Mouse (Mus musculus) lung, adult 2 months (tissue): Measurements from ENCODE around the gene Glrx. TPM values are rescaled to one million over a fixed set of nuclear protein-coding genes. Genes with fewer than 3 reads are reported as not detected.
"Not testable (repeated sequence)": the region's sequence is repeated elsewhere in the genome, so short reads cannot be mapped to it uniquely, and the experiment has no call there.

ENCODE experiments used
- DNase-seq: peaks from one replicate; pipeline ENCODE4 v3.0.0; 2022
- H3K4me1 ChIP-seq: fragments of 200-500 bp; 2 replicates; pipeline ENCODE4 v1.6.1; 2011; ENCODE audit warnings: low read length; ENCODE audit not compliant: control insufficient read depth, insufficient read depth
- H3K4me3 ChIP-seq: fragments of 200-500 bp; replicated peaks from 2 replicates; pipeline ENCODE3; 2011; ENCODE audit warnings: low read depth, mild to moderate bottlenecking, control low read depth, low read length; ENCODE audit errors: extremely low read depth
- CTCF ChIP-seq: fragments of 200-500 bp; IDR thresholded peaks from 2 replicates; pipeline ENCODE4 v1.5.1; 2011; ENCODE audit warnings: mild to moderate bottlenecking, low read length, control low read depth; ENCODE audit not compliant: insufficient read depth
- POLR2A ChIP-seq: fragments of 200-500 bp; IDR thresholded peaks from 2 replicates; pipeline ENCODE4 v1.6.1; 2011; ENCODE audit warnings: low read depth, mild to moderate bottlenecking, control low read depth, low read length, borderline replicate concordance; ENCODE audit errors: extremely low read depth
- WGBS: fragments of 180-500 bp; shearing (Covaris S2); methylation state at CpG from one replicate; pipeline ENCODE4 v1.1.7; 2018; 5-methylcytosine and 5-hydroxymethylcytosine counted together
- polyA plus RNA-seq: library from polyadenylated mRNA; depleted of rRNA; stranded (reverse); fragments of >200 nt; gene quantifications from 2 replicates; pipeline ENCODE4 v1.2.3, GENCODE M21; 2012

Glrx gene
- polyA plus RNA-seq, 1 experiment, result 65.9 TPM

DNA sequence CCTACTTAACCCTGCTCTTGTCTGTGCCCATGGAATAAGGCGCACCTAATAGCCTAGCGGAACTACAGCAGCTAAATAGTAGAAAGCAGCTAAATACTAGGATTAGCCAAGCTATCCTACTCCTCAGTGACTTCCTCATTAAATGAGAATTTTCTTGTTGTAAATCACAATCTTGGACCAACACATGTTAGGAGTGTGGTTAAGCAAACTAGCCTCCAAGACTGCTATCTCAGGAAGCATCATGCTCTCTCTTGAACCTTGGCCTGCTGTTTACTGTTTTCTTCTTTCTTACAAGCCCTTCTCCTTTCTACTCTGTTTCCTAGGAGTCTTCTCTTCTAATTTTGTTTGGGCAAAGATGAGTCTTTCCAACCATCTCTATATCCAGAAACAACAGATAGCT is 22.5 kb upstream of the Glrx start:
- no peak overlapping the region for H3K4me3 ChIP-seq
- DNase-seq, result no peak
- WGBS, result 95% methylated on average over 2 of the region's 2 CpGs
- TF ChIP-seq POLR2A, result no peak
- TF ChIP-seq CTCF, result no peak
- no peaks in the 10 kb centered on the region for H3K4me1 ChIP-seq

- DNase-seq, result no peak
- Histone ChIP-seq H3K4me3 (no peak overlapping the region), H3K4me1 (no peaks in the 10 kb centered on the region)
- TF ChIP-seq POLR2A, result no peak
- TF ChIP-seq CTCF, result no peak
- 52% methylated on average over 3 of the region's 3 CpGs for WGBS
Observed at GRCm38 (mm10) chr13:75818486-75818885, 21.2 kb upstream of the Glrx start.

DNA sequence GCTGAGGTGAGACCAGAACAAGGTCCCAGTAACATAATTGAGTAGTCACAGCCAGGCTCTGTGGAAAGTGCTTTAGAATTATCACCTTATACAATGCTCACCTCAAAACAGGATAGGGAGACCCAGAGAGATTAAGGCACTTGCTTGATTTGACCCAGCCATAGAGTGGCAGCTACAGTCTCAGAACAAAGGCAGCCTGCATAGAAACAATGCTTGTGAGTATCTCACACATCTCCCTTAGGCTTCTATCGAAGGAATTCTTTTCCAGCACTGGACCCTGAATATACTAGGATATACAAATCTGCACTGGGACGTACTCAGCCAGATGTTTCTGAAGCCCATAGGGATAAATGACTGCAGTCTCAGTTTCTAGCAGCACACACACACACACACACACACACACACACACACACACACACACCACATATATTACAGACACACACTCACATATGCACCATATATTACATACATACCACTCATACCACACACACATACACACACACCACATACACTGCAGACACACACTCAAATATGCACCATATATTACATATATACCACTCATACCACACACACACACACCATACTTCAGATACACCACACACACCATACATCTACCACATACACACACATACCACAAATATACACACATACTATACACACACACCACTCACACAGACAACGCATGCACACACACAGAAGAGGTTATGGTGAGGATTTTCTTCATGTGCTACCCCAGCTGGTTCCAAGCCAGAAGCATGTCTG is 20.5 kb upstream of the Glrx start:
- no peaks in the 10 kb centered on the region for H3K4me1 ChIP-seq
- DNase-seq, result no peak
- H3K4me3 ChIP-seq, result no peak overlapping the region
- TF ChIP-seq POLR2A, result no peak
- 80% methylated on average over 3 of the region's 3 CpGs for WGBS

GRCm38 (mm10) chr13:75819898-75820297 is 19.8 kb upstream of the Glrx start:
- no peak for TF ChIP-seq CTCF
- TF ChIP-seq POLR2A, result no peak
- DNase-seq, result no peak
- no peaks in the 10 kb centered on the region for H3K4me1 ChIP-seq

DNA sequence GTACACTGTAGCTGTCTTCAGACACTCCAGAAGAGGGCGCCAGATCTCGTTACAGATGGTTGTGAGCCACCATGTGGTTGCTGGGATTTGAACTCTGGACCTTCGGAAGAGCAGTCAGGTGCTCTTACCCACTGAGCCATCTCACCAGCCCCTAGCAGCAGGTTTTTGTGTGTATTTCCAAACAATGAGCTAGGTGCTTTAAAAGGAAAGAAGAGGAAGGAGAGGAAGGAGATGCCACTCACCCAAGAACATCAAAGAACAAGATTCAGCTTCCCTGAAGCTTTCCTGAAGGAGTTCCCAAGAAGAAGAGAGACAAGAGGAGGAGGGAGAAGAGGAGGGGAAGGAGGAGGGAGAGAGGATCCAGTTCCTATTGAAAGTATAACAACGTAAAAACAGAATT is 17.3 kb upstream of the Glrx start:
- not testable (repeated sequence) for H3K4me1 ChIP-seq, H3K4me3 ChIP-seq, DNase-seq
- WGBS, result 93% methylated on average over 4 of the region's 4 CpGs

More at GRCm38 (mm10) chr13:75819898-75820297, 19.8 kb upstream of the Glrx start:
- no peak overlapping the region for H3K4me3 ChIP-seq

- no peak for DNase-seq
- H3K4me3 ChIP-seq, result no peak overlapping the region
- TF ChIP-seq CTCF, result no peak
- no peak for TF ChIP-seq POLR2A
- H3K4me1 ChIP-seq, result no peaks in the 10 kb centered on the region
- WGBS, result 86% methylated on average over 9 of the region's 9 CpGs
Observed at GRCm38 (mm10) chr13:75823201-75823600, 16.5 kb upstream of the Glrx start.

- WGBS, result 67% methylated on average over 5 of the region's 5 CpGs
- no peak for TF ChIP-seq POLR2A
- no peak for TF ChIP-seq CTCF
- DNase-seq, result no peak
- Histone ChIP-seq H3K4me3 (no peak overlapping the region), H3K4me1 (no peaks in the 10 kb centered on the region)
Observed at GRCm38 (mm10) chr13:75824611-75825319, 14.9 kb upstream of the Glrx start.

DNA sequence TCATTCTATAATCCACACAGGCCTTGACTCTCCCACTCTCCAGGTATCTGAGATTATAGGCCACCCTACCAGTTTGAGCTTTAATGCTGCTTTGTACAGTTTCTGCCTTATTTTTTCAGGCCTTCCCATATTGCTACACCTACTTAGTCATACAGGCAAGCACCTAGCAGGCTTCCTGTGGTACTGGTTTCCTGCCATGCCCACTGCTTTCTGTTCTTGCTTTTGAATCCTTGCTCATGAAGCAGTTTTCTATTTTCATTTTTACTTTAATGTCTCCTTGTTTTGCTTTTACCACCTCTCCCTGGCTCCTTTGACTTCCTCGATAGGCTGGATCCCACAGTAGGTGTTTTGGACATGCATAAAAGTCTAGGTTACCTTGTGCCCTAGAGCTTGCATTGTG is 14.3 kb upstream of the Glrx start:
- DNase-seq, result no peak
- Histone ChIP-seq H3K4me1 (no peaks in the 10 kb centered on the region), H3K4me3 (no peak overlapping the region)
- TF ChIP-seq CTCF, result no peak
- no peak for TF ChIP-seq POLR2A
- WGBS, result 91% methylated on average over 1 of the region's 1 CpGs

- Histone ChIP-seq H3K4me1 (no peaks in the 10 kb centered on the region), H3K4me3 (no peak overlapping the region)
- WGBS, result 62% methylated on average over 1 of the region's 1 CpGs
- no peak for TF ChIP-seq POLR2A
- TF ChIP-seq CTCF, result no peak
- no peak for DNase-seq
Observed at GRCm38 (mm10) chr13:75830708-75831107, 9.0 kb upstream of the Glrx start.

- Histone ChIP-seq H3K4me1 (no peaks in the 10 kb centered on the region), H3K4me3 (no peak overlapping the region)
- no peak for DNase-seq
- TF ChIP-seq CTCF, result no peak
- TF ChIP-seq POLR2A, result no peak
- whole genome bisulfite sequencing, result 64% methylated on average over 6 of the region's 6 CpGs
Observed at GRCm38 (mm10) chr13:75831710-75832109, 8.0 kb upstream of the Glrx start.
